Mouse (Mus musculus): ENCODE measurements around the gene Dner. TPM values are rescaled to one million over a fixed set of nuclear protein-coding genes. Genes with fewer than 3 reads are reported as not detected.

Gene Dner
- polyA plus RNA-seq, 1 experiment from 2014 or later, result 156 TPM

DNA sequence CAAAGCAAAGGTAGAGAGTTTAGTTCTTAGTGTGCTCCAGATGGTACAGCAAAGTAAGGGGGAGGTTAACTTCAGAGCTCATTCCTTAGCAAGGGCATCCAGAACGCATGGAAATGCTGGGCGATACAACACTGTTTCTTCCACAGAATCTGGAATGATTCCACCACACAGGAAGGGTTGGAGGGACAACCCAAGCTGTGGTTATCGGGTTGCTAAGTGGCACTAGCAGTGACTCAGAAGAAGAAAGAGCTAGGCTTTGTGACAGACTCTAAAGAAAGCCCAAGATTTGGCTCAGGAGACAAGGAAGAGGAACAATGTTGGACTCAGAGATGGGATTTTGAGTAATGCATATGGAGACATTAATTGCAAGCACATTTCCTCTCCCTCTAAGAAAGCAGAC lies 231.3 kb downstream of the Dner start:
- 96% methylated on average over 3 of the region's 3 CpGs for WGBS
- no peak for ATAC-seq
- Histone ChIP-seq H3K9ac (replicated peaks) (no peak overlapping the region), H3K4me3 (replicated peaks) (no peak overlapping the region), H3K4me2 (replicated peaks) (no peak overlapping the region), H3K36me3 (no peaks in the 10 kb centered on the region), H3K27me3 (no peaks in the 10 kb centered on the region), H3K27ac (no peak overlapping the region), H3K4me1 (replicated peaks) (no peaks in the 10 kb centered on the region), H3K9me3 (no peaks in the 10 kb centered on the region)

DNA sequence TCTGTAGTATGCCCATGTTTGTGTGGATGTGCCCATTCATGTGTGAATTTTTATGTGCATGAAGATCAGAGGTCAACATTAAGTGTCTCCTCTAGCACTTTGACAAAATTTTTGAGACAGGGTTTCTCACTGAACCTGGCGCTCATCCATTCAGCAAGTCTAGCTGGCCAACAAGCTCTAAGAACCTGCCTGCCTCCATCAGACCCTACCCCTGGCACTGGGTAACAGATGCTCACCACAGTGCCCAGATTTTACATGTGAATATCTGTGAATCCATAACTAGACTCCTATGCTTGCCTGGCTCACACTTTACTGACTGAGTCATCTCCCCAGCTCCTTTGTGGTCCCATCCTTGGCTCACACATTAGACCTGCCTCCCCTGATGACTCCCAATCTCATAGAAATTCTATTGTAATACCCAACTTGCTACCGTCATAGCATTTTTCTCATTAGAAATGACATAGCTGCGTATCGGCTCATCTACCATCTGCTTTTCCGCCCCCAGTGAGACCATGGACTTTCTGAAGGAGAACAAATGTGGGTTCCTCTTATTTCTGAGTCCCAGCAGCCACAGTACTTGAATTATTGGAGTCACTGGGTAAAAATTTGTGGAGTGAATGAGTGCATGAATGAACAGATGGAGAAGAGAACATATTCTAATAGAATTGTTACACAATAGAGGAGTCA lies 231.9 kb downstream of the Dner start:
- no peak overlapping the region for H3K27ac ChIP-seq
- no peak overlapping the region for H3K9ac ChIP-seq (replicated peaks)
- H3K27me3 ChIP-seq, result no peaks in the 10 kb centered on the region

DNA sequence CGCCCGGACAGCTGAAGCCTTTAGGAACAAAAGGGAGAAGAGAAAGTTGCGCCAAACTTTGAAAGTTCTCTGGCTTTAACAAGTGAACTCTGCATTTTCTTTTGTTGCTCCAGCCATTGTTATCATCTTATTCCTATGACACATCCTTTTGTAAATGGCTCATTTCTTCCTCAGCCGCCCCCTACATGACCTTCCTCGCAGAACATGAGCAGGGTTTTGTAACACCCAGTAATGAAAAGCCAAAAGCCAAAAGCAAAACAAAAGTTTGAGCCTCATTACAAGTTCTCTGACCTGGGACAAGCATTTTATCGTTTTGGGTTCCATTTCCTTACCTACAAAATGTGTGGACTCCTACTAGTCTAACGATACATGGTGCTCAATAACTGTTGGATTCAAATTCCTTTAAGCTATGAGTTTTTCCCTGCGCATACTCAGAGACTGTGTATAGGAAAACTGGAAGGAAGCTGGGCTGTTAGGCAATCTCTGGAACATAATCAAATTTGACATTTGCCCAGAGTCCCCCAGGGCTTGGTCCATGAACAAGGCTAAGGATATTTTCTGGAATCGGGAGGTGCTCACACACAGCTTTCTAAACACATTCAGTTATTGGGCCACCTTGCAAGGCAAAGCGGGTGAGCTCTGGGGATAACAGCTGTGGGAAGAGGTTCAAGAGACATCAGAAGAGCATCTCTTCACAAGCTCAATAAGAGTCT lies 246.3 kb downstream of the Dner start:
- 86% methylated on average over 10 of the region's 10 CpGs for WGBS
- Histone ChIP-seq H3K27me3 (no peaks in the 10 kb centered on the region), H3K27ac (no peak overlapping the region; the same call in 1 of the 2 replicates), H3K4me2 (replicated peaks) (no peak overlapping the region), H3K4me3 (replicated peaks) (no peak overlapping the region), H3K4me1 (replicated peaks) (no peaks in the 10 kb centered on the region), H3K36me3 (peaks cover 8% of the 10 kb centered on the region), H3K9me3 (no peaks in the 10 kb centered on the region), H3K9ac (replicated peaks) (no peak overlapping the region)
- no peak for ATAC-seq

More for the DNA sequence above, 231.9 kb downstream of the Dner start:
- no peak overlapping the region for H3K4me3 ChIP-seq (replicated peaks)
- no peak for ATAC-seq
- no peak overlapping the region for H3K4me2 ChIP-seq (replicated peaks)
- H3K4me1 ChIP-seq (replicated peaks), result no peaks in the 10 kb centered on the region
- no peaks in the 10 kb centered on the region for H3K9me3 ChIP-seq
- WGBS, result 94% methylated on average over 5 of the region's 5 CpGs
- no peaks in the 10 kb centered on the region for H3K36me3 ChIP-seq

DNA sequence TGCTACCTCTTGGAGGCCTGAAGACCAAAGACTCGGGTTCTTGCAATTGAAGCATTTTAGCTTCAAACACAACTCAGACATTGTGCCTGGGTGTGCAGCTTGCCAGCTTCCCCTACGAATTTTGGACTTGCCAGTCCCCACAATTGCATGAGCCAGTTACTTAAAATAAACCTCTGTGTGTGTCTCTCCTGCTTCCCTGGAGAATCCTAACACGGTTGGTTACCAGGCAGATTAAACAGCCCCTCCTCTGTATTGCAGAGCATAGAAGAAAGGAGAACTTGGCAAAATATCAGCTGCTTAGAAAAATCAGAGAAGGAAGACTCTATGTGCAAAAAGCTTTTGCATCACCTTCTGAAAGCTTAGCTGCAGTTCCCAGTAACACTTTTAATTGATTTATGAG lies 252.4 kb downstream of the Dner start:
- Histone ChIP-seq H3K4me1 (replicated peaks) (no peaks in the 10 kb centered on the region), H3K9me3 (no peaks in the 10 kb centered on the region), H3K9ac (replicated peaks) (no peak overlapping the region), H3K27ac (no peak overlapping the region), H3K4me2 (replicated peaks) (no peak overlapping the region), H3K36me3 (peaks cover 13% of the 10 kb centered on the region), H3K27me3 (no peaks in the 10 kb centered on the region), H3K4me3 (replicated peaks) (no peak overlapping the region)
- 59% methylated on average over 3 of the region's 3 CpGs for WGBS
- ATAC-seq, result no peak

DNA sequence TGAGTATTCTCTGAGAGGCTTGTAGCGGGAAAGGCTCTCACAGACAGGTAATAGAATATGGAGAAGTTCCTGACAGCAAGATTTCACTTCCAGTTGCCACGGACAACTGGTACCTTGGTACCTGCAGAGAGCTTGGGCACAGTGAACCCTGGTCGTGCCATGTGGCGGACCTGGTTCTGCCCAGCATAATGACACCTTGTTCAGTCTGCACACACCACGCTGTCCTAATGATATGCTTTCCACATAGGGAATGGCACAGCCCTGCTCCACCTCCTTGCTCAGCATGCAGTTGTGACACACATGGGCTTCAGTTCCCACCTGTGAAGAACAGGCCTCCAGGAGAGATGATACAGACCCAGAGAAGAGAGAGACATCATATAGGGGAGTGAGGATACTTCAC lies 253.0 kb downstream of the Dner start:
- Histone ChIP-seq H3K27me3 (no peaks in the 10 kb centered on the region), H3K9ac (replicated peaks) (no peak overlapping the region), H3K9me3 (no peaks in the 10 kb centered on the region), H3K4me2 (replicated peaks) (no peak overlapping the region), H3K36me3 (peaks cover 13% of the 10 kb centered on the region), H3K4me3 (replicated peaks) (no peak overlapping the region), H3K4me1 (replicated peaks) (no peaks in the 10 kb centered on the region), H3K27ac (no peak overlapping the region)
- no peak for ATAC-seq
- 91% methylated on average over 5 of the region's 5 CpGs for WGBS

DNA sequence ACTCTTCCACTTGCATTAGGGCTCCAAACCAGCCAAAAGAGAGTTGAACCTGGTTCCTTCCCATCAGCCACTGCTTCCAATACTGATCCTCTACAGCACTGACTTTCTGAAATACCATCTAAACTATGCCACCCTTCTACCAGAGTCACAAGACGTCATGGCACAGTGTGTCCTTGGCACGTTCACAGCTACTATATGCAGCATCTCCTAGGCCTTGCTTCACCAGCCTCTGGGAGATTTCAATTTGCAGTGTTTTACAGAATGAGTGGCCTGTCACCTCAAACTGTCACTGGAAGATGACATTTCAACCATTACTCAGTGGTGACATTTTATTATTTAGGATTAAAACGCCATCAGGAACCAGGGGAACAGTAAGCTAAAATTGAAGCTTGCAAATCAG lies 254.6 kb downstream of the Dner start:
- H3K4me3 ChIP-seq (replicated peaks), result no peak overlapping the region
- no peak overlapping the region for H3K9ac ChIP-seq (replicated peaks)
- H3K27me3 ChIP-seq, result no peaks in the 10 kb centered on the region
- H3K9me3 ChIP-seq, result no peaks in the 10 kb centered on the region
- H3K27ac ChIP-seq, result no peak overlapping the region
- no peak for ATAC-seq
- peaks cover 13% of the 10 kb centered on the region for H3K36me3 ChIP-seq
- no peak overlapping the region for H3K4me2 ChIP-seq (replicated peaks)
- H3K4me1 ChIP-seq (replicated peaks), result no peaks in the 10 kb centered on the region
- WGBS, result 82% methylated on average over 3 of the region's 3 CpGs

DNA sequence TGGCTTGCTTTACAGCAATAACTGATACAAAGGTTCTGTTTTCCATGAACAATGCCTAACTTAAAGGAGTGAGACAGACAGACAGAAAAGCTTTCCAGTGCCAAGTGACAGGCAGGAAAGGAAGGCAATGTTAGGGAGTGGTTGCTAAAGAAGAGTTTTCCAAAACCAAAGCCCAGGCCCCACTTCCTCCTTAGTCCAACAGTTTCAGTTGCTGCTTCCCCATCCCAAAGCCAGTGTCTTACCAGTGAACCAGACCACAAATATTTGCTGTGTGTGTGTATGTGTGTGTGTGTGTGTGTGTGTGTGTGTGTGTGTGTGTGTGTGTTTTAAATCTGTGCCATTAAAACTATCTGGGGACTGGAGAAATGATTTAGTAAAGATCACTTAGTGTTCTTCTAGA lies 258.5 kb downstream of the Dner start:
- no peak overlapping the region for H3K27ac ChIP-seq
- no peak overlapping the region for H3K4me2 ChIP-seq (replicated peaks)
- no peaks in the 10 kb centered on the region for H3K36me3 ChIP-seq

DNA sequence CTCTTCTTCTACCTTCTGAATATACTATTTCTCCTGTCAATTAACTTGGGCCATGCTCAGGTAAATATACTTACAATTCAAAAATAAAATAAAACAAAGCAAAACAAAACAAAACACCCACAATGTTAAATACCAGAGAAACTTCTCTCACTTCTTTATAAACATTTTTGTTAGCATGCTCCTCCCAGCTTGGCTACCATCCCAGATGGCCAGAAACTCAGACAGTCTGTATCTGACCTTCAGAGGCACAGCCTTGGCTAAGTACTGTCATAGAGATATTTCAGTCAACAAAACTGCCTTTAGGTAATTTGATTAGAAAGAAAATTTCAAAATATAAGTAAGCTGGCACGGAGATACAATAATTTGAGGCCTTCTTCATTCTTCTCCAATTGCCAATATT lies 259.7 kb downstream of the Dner start:
- ATAC-seq, result no peak
- Histone ChIP-seq H3K4me1 (replicated peaks) (no peaks in the 10 kb centered on the region), H3K4me3 (replicated peaks) (no peak overlapping the region), H3K27me3 (no peaks in the 10 kb centered on the region), H3K9ac (replicated peaks) (no peak overlapping the region), H3K4me2 (replicated peaks) (no peak overlapping the region), H3K36me3 (no peaks in the 10 kb centered on the region), H3K27ac (no peak overlapping the region), H3K9me3 (no peaks in the 10 kb centered on the region)
- WGBS, result 79% methylated on average over 1 of the region's 1 CpGs

More for the DNA sequence above, 258.5 kb downstream of the Dner start:
- no peak for ATAC-seq
- no peaks in the 10 kb centered on the region for H3K4me1 ChIP-seq (replicated peaks)
- no peaks in the 10 kb centered on the region for H3K9me3 ChIP-seq
- no peak overlapping the region for H3K9ac ChIP-seq (replicated peaks)
- H3K4me3 ChIP-seq (replicated peaks), result no peak overlapping the region
- no peaks in the 10 kb centered on the region for H3K27me3 ChIP-seq

DNA sequence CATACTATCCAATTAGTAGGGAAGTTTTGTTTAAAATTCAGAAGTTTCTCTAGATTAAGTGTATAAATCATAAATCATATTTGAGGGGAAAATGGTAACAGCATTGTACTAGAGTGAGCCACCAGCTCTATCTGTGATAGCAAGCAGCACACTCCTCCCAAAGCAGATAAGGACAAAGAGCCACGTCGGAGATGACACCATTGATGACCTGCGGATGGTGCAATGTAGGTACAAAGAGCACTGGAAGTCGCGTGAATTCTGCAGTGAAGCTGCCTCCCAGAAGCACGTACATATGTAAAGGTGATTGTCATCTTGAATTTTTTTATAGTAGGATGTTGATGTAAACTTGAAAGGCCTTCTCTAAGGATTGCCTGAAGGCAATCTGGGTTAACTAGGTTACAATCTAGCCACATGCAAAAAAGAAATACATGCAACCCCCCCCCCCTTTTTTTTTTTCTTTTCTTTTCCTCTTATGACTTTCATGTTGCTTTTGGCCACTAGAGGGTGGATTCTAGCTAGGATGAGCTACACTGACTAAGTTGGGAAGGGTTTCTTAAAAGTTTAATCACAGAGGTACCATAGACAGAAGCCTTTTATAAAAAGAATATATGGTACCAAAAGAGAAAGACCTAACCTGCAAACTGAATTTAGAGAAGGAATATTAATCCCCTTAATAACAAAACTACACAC lies 262.6 kb downstream of the Dner start:
- no peak overlapping the region for H3K27ac ChIP-seq
- no peaks in the 10 kb centered on the region for H3K36me3 ChIP-seq
- ATAC-seq, result no peak
- no peak overlapping the region for H3K9ac ChIP-seq (replicated peaks)
- no peaks in the 10 kb centered on the region for H3K9me3 ChIP-seq
- H3K27me3 ChIP-seq, result no peaks in the 10 kb centered on the region
- no peak overlapping the region for H3K4me3 ChIP-seq (replicated peaks)
- H3K4me2 ChIP-seq (replicated peaks), result no peak overlapping the region
- WGBS, result 76% methylated on average over 6 of the region's 6 CpGs
- H3K4me1 ChIP-seq (replicated peaks), result no peaks in the 10 kb centered on the region

DNA sequence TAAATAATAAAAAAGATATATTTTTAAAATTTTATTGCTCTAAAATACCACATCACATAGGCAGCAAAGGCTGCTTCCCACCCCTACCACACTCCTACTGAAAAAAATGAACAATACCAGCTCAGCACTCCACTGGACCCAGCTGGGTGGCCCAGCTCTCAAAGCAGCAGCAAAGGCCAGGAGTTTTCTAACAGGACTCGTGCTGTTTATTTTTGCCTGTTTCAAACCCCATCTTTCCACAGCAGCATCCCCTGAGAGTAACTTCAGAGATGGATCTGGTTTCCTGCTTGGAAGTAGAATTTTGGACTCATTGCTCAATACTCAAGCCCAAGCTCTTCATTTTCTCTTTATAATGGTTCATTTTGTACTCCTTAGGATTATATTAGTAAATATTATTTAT lies 263.7 kb downstream of the Dner start:
- WGBS, result 75% methylated on average over 1 of the region's 1 CpGs
- no peak for ATAC-seq

DNA sequence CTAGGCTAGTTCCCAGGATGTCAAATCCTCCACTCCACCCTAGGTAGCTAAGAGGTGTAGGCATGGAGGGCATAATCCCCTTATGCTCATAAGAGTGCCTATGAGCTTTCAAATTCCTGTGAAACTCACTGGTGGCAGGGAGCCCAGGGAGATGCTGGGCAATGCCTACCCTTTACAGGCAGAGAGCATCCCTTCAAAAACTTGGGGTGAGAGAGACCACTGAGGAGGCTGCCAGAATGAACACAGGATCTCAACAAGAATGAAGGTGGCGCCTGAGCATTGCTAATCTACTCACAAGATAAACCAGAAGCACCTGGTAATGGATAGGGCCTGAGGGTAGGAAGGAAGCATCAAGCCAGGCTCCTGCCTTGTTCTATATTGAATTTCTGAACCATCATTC lies 267.7 kb downstream of the Dner start:
- Histone ChIP-seq H3K27me3 (no peaks in the 10 kb centered on the region), H3K4me2 (replicated peaks) (no peak overlapping the region), H3K9me3 (no peaks in the 10 kb centered on the region), H3K4me3 (replicated peaks) (no peak overlapping the region), H3K9ac (replicated peaks) (no peak overlapping the region), H3K27ac (no peak overlapping the region), H3K36me3 (peaks cover 5% of the 10 kb centered on the region; the same call in 1 of the 2 replicates), H3K4me1 (replicated peaks) (no peaks in the 10 kb centered on the region)
- 71% methylated on average over 1 of the region's 1 CpGs for WGBS
- no peak for ATAC-seq

More for the DNA sequence above, 263.7 kb downstream of the Dner start:
- Histone ChIP-seq H3K9ac (replicated peaks) (no peak overlapping the region), H3K9me3 (no peaks in the 10 kb centered on the region), H3K4me3 (replicated peaks) (no peak overlapping the region), H3K27ac (no peak overlapping the region), H3K4me1 (replicated peaks) (no peaks in the 10 kb centered on the region), H3K4me2 (replicated peaks) (no peak overlapping the region), H3K27me3 (no peaks in the 10 kb centered on the region), H3K36me3 (peaks cover 5% of the 10 kb centered on the region; the same call in 1 of the 2 replicates)

DNA sequence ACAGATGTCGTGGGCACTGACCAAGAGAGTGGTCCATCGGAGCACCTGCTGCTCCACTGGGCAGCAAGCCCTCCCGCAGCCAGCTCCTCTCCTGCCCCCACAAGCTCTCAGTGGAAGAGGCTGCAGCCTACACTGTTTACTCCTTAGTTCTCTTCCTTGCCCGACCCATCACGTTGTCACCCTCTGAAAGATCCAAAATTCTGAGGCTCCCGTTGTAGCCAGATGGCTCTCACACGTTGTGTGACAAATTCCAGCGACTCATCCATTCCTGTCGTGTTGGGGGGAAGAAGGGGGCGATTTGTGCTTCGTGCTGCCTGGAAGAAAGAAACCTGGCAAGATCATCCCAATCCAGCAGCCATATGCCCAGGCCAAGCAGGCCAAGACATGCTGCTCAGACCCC lies 268.3 kb downstream of the Dner start:
- ATAC-seq, result no peak
- Histone ChIP-seq H3K4me1 (replicated peaks) (no peaks in the 10 kb centered on the region), H3K36me3 (peaks cover 5% of the 10 kb centered on the region; the same call in 1 of the 2 replicates), H3K4me3 (replicated peaks) (no peak overlapping the region), H3K27ac (no peak overlapping the region), H3K4me2 (replicated peaks) (no peak overlapping the region), H3K9ac (replicated peaks) (no peak overlapping the region), H3K9me3 (no peaks in the 10 kb centered on the region), H3K27me3 (no peaks in the 10 kb centered on the region)
- 90% methylated on average over 11 of the region's 11 CpGs for WGBS

All from midbrain, embryonic 13.5 days (tissue).